Comparison of ENCODE assay signal across 25 mouse cellular contexts in the genomic region with DNA sequence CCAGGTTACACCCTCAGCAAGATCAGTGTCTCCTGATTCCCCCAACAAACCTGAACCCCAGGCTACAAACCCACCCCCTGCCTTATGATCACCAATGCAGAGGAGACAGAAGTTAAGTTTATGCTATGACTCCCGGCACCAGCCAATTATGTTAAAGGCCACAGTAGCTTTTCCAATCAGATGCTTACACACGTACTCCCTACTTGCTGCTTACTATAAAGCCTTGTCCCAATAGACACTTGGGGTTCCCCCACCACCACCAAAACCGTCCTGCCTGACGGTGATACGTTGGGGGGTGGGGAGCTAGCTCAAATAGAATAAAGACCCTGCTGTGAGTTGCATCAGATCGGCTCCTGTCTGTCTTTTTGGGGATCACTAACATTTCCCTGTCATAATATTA.
"Had no signal": no experiment of that assay in that cellular context is flagged by ENCODE, and none has a peak within 500 bp of the region (broad histone marks: within the 10 kb centered on the region; RNA-seq: fewer than 3 reads in every experiment).

No protein-coding gene starts in this region.

- H3K4me3 ChIP-seq: embryonic facial prominence, embryonic 10.5 days; embryonic facial prominence, embryonic 12.5 days; embryonic facial prominence, embryonic 13.5 days; embryonic facial prominence, embryonic 15.5 days; erythroblast, embryonic 14.5 days; forebrain, embryonic 10.5 days; forebrain, embryonic 12.5 days; forebrain, embryonic 13.5 days; forebrain, embryonic 15.5 days; gastrocnemius, adult 2 months had no signal

- H3K36me3 ChIP-seq: embryonic facial prominence, embryonic 10.5 days; embryonic facial prominence, embryonic 12.5 days; embryonic facial prominence, embryonic 13.5 days; embryonic facial prominence, embryonic 15.5 days; forebrain, embryonic 10.5 days; forebrain, embryonic 12.5 days; forebrain, embryonic 15.5 days had no signal

- H3K4me1 ChIP-seq: forebrain, embryonic 10.5 days; forebrain, embryonic 12.5 days; forebrain, embryonic 13.5 days; forebrain, embryonic 15.5 days had no signal

- H3K27ac ChIP-seq: embryonic facial prominence, embryonic 10.5 days; embryonic facial prominence, embryonic 12.5 days; embryonic facial prominence, embryonic 13.5 days; embryonic facial prominence, embryonic 15.5 days; forebrain, embryonic 10.5 days; forebrain, embryonic 12.5 days; forebrain, embryonic 13.5 days; forebrain, embryonic 15.5 days; gastrocnemius, adult 2 months had no signal

- DNase-seq: cerebellum, adult 2 months; cerebellum, adult 8-10 months; cerebellum, adult 9-10 months; cerebellum, adult 9-11 months; cerebellum, postnatal 10 days; cerebellum, postnatal 14 days; cerebellum, postnatal 25 days; cerebellum, postnatal 36 days; embryo, embryonic 11 days; forebrain, postnatal 0 days; gastrocnemius, adult 2 months; gastrocnemius, postnatal 10 days; gastrocnemius, postnatal 14 days; gastrocnemius, postnatal 25 days; gastrocnemius, postnatal 36 days; heart, adult 18-20 months had no signal

- H3K4me2 ChIP-seq: embryonic facial prominence, embryonic 12.5 days; embryonic facial prominence, embryonic 13.5 days; embryonic facial prominence, embryonic 15.5 days; forebrain, embryonic 12.5 days; forebrain, embryonic 13.5 days; forebrain, embryonic 15.5 days had no signal

- H3K9ac ChIP-seq: embryonic facial prominence, embryonic 12.5 days; embryonic facial prominence, embryonic 13.5 days; embryonic facial prominence, embryonic 15.5 days; forebrain, embryonic 12.5 days; forebrain, embryonic 13.5 days; forebrain, embryonic 15.5 days; forebrain, postnatal 0 days had no signal

- H3K27me3 ChIP-seq: embryonic facial prominence, embryonic 12.5 days; forebrain, embryonic 12.5 days; forebrain, embryonic 13.5 days; forebrain, embryonic 15.5 days had no signal

- H3K9me3 ChIP-seq: embryonic facial prominence, embryonic 10.5 days; embryonic facial prominence, embryonic 12.5 days; embryonic facial prominence, embryonic 13.5 days; embryonic facial prominence, embryonic 15.5 days; forebrain, embryonic 10.5 days; forebrain, embryonic 12.5 days; forebrain, embryonic 13.5 days; forebrain, embryonic 15.5 days had no signal
